Mouse (Mus musculus) kidney, embryonic 15.5 days (tissue): Measurements from ENCODE around the gene Coq8b. TPM values are rescaled to one million over a fixed set of nuclear protein-coding genes. Genes with fewer than 3 reads are reported as not detected.

Source experiments
- ATAC-seq: fragments of 200-750 bp; cut with Nextera tagmentation; replicated peaks from 2 replicates; pipeline ENCODE4 v1.8.0; 2017; ENCODE audit warnings: moderate TSS enrichment; ENCODE audit not compliant: low FRiP score
- H3K27ac ChIP-seq: fragments of 300-500 bp; sonication (generic); 2 replicates; pipeline ENCODE4 v1.5.1; 2015; ENCODE audit warnings: mild to moderate bottlenecking, inconsistent platforms
- H3K27me3 ChIP-seq: fragments of 300-500 bp; sonication (generic); 2 replicates; pipeline ENCODE4 v1.6.1; 2015; ENCODE audit warnings: inconsistent platforms
- H3K36me3 ChIP-seq: fragments of 300-500 bp; sonication (generic); 2 replicates; pipeline ENCODE4 v1.6.1; 2015; ENCODE audit warnings: inconsistent platforms
- H3K4me1 ChIP-seq: fragments of 300-500 bp; sonication (generic); 2 replicates; pipeline ENCODE4 v1.6.1; 2015; ENCODE audit warnings: inconsistent platforms
- H3K4me2 ChIP-seq: fragments of 300-500 bp; sonication (generic); 2 replicates; pipeline ENCODE4 v1.6.1; 2015; ENCODE audit warnings: moderate library complexity, mild to moderate bottlenecking, inconsistent platforms
- H3K4me3 ChIP-seq: fragments of 300-500 bp; sonication (generic); replicated peaks from 2 replicates; pipeline ENCODE4 v1.5.1; 2015; ENCODE audit warnings: mild to moderate bottlenecking, inconsistent platforms
- H3K9ac ChIP-seq: fragments of 300-500 bp; sonication (generic); 2 replicates; pipeline ENCODE4 v1.6.1; 2015; ENCODE audit warnings: mild to moderate bottlenecking, inconsistent platforms
- H3K9me3 ChIP-seq: fragments of 300-500 bp; sonication (generic); replicated peaks from 2 replicates; pipeline ENCODE4 v1.6.1; 2016; ENCODE audit warnings: inconsistent platforms
- WGBS: fragments of 180-500 bp; shearing (Covaris S2); methylation state at CpG from one replicate; pipeline ENCODE4 v1.1.7; 2015; ENCODE audit warnings: mixed read lengths; 5-methylcytosine and 5-hydroxymethylcytosine counted together
- polyA plus RNA-seq: library from polyadenylated mRNA; unstranded; fragments of >200 nt; fragmentation: Nextera tagmentation; extraction: Ambion mirVana; gene quantifications from 2 replicates; pipeline ENCODE4 v1.2.1, GENCODE M21; 2015

Coq8b gene
- polyA plus RNA-seq, 1 experiment from 2014 or later: 23.1 TPM

GRCm38 (mm10) chr7:27257852-27258204 lies 25.0 kb downstream of the Coq8b start:
- Histone ChIP-seq H3K9ac (no peak overlapping the region; the same call in 1 of the 2 replicates), H3K36me3 (peaks cover 17% of the 10 kb centered on the region), H3K9me3 (no peaks in the 10 kb centered on the region), H3K4me3 (peak overlapping the region; percentile 84), H3K27ac (0 out of 2 replicates have a peak overlapping the region, but pooled peaks have one; percentile 56), H3K4me2 (peak overlapping the region; percentile 92), H3K27me3 (no peaks in the 10 kb centered on the region), H3K4me1 (peaks cover 39% of the 10 kb centered on the region)
- ATAC-seq: 0 out of 2 replicates have a peak, but pooled peaks have one; percentile 1
- WGBS: 9% methylated on average over 5 of the region's 6 CpGs

GRCm38 (mm10) chr7:27258205-27258899 lies 25.5 kb downstream of the Coq8b start, which contains the start of gene Numbl:
TSS of gene Numbl (plus strand) at chr7:27258433.
- H3K27ac ChIP-seq: peak within 1 kb of the TSS; percentile 67
- peak within 1 kb of the TSS; percentile 79 for H3K9ac ChIP-seq
- H3K4me3 ChIP-seq: peak within 1 kb of the TSS; percentile 84
- peaks cover 20% of the 10 kb centered on the region for H3K36me3 ChIP-seq
- peak; percentile 88 for ATAC-seq
- WGBS: under 1% methylated on average over 47 of the region's 47 CpGs
- H3K27me3 ChIP-seq: no peaks in the 10 kb centered on the region
- peaks cover 39% of the 10 kb centered on the region for H3K4me1 ChIP-seq
- no peaks in the 10 kb centered on the region for H3K9me3 ChIP-seq
- H3K4me2 ChIP-seq: peak within 1 kb of the TSS; percentile 92

- peak overlapping the region; percentile 79 for H3K9ac ChIP-seq
- no peaks in the 10 kb centered on the region for H3K9me3 ChIP-seq
- peak overlapping the region; percentile 84 for H3K4me3 ChIP-seq
- 7% methylated on average over 9 of the region's 9 CpGs for WGBS
- H3K27ac ChIP-seq: peak overlapping the region; percentile 67
- 0 out of 2 replicates have a peak, but pooled peaks have one; percentile 7 for ATAC-seq
- H3K4me1 ChIP-seq: peaks cover 39% of the 10 kb centered on the region
- peak overlapping the region; percentile 92 for H3K4me2 ChIP-seq
- no peaks in the 10 kb centered on the region for H3K27me3 ChIP-seq
- peaks cover 23% of the 10 kb centered on the region for H3K36me3 ChIP-seq
Measured at GRCm38 (mm10) chr7:27259271-27259721, 26.5 kb downstream of the Coq8b start.

- 40% methylated on average over 5 of the region's 5 CpGs for WGBS
- H3K27ac ChIP-seq: 0 out of 2 replicates have a peak overlapping the region, but pooled peaks have one; percentile 67
Measured at GRCm38 (mm10) chr7:27259771-27260170, 26.9 kb downstream of the Coq8b start.

GRCm38 (mm10) chr7:27260856-27261255 lies 28.0 kb downstream of the Coq8b start:
- no peak overlapping the region for H3K27ac ChIP-seq
- H3K36me3 ChIP-seq: peaks cover 32% of the 10 kb centered on the region
- H3K27me3 ChIP-seq: no peaks in the 10 kb centered on the region
- peaks cover 39% of the 10 kb centered on the region for H3K4me1 ChIP-seq
- no peak overlapping the region for H3K4me3 ChIP-seq
- ATAC-seq: no peak
- no peak overlapping the region for H3K4me2 ChIP-seq
- 73% methylated on average over 7 of the region's 7 CpGs for WGBS
- no peak overlapping the region for H3K9ac ChIP-seq
- no peaks in the 10 kb centered on the region for H3K9me3 ChIP-seq

More at GRCm38 (mm10) chr7:27259771-27260170, 26.9 kb downstream of the Coq8b start:
- no peaks in the 10 kb centered on the region for H3K9me3 ChIP-seq
- peaks cover 39% of the 10 kb centered on the region for H3K4me1 ChIP-seq
- no peaks in the 10 kb centered on the region for H3K27me3 ChIP-seq
- H3K4me3 ChIP-seq: peak overlapping the region; percentile 84
- H3K4me2 ChIP-seq: peak overlapping the region; percentile 92
- H3K36me3 ChIP-seq: peaks cover 26% of the 10 kb centered on the region
- peak overlapping the region; percentile 79 for H3K9ac ChIP-seq
- ATAC-seq: 0 out of 2 replicates have a peak, but pooled peaks have one; percentile 0

- H3K4me2 ChIP-seq: no peak overlapping the region
- ATAC-seq: no peak
- WGBS: 75% methylated on average over 6 of the region's 6 CpGs
- no peak overlapping the region for H3K27ac ChIP-seq
- H3K4me3 ChIP-seq: no peak overlapping the region
- no peak overlapping the region for H3K9ac ChIP-seq
- H3K9me3 ChIP-seq: no peaks in the 10 kb centered on the region
- peaks cover 40% of the 10 kb centered on the region for H3K36me3 ChIP-seq
- peaks cover 37% of the 10 kb centered on the region for H3K4me1 ChIP-seq
- no peaks in the 10 kb centered on the region for H3K27me3 ChIP-seq
Measured at GRCm38 (mm10) chr7:27261888-27262287, 29.1 kb downstream of the Coq8b start.

GRCm38 (mm10) chr7:27264761-27265160 lies 31.9 kb downstream of the Coq8b start:
- 90% methylated on average over 12 of the region's 12 CpGs for WGBS
- H3K9ac ChIP-seq: no peak overlapping the region

GRCm38 (mm10) chr7:27266515-27267128 lies 33.8 kb downstream of the Coq8b start:
- H3K4me1 ChIP-seq: 0 out of 2 replicates have a peak, but pooled peaks cover 4% of the 10 kb centered on the region
- no peaks in the 10 kb centered on the region for H3K9me3 ChIP-seq
- no peak overlapping the region for H3K4me3 ChIP-seq
- no peak overlapping the region for H3K9ac ChIP-seq
- H3K36me3 ChIP-seq: peaks cover 82% of the 10 kb centered on the region
- peak; percentile 23; the same call in 1 of the 2 replicates for ATAC-seq
- 73% methylated on average over 20 of the region's 20 CpGs for WGBS
- H3K27ac ChIP-seq: no peak overlapping the region
- no peaks in the 10 kb centered on the region for H3K27me3 ChIP-seq
- no peak overlapping the region for H3K4me2 ChIP-seq

More at GRCm38 (mm10) chr7:27264761-27265160, 31.9 kb downstream of the Coq8b start:
- Histone ChIP-seq H3K4me2 (no peak overlapping the region), H3K36me3 (peaks cover 65% of the 10 kb centered on the region), H3K27me3 (no peaks in the 10 kb centered on the region), H3K4me3 (no peak overlapping the region), H3K4me1 (peaks cover 16% of the 10 kb centered on the region), H3K9me3 (no peaks in the 10 kb centered on the region), H3K27ac (no peak overlapping the region)
- ATAC-seq: no peak

- Histone ChIP-seq H3K9me3 (no peaks in the 10 kb centered on the region), H3K4me3 (no peak overlapping the region), H3K36me3 (peaks cover 84% of the 10 kb centered on the region), H3K4me1 (no peaks in the 10 kb centered on the region), H3K9ac (no peak overlapping the region), H3K4me2 (no peak overlapping the region), H3K27me3 (no peaks in the 10 kb centered on the region), H3K27ac (no peak overlapping the region)
- 88% methylated on average over 8 of the region's 8 CpGs for WGBS
- no peak for ATAC-seq
Measured at GRCm38 (mm10) chr7:27271423-27271822, 38.6 kb downstream of the Coq8b start.

- peaks cover 88% of the 10 kb centered on the region for H3K36me3 ChIP-seq
- no peaks in the 10 kb centered on the region for H3K27me3 ChIP-seq
- H3K9ac ChIP-seq: no peak overlapping the region
- no peak overlapping the region for H3K27ac ChIP-seq
- H3K4me2 ChIP-seq: peak overlapping the region; percentile 36; the same call in 1 of the 2 replicates
- no peak overlapping the region for H3K4me3 ChIP-seq
- H3K9me3 ChIP-seq: no peaks in the 10 kb centered on the region
- WGBS: 56% methylated on average over 32 of the region's 32 CpGs
- H3K4me1 ChIP-seq: no peaks in the 10 kb centered on the region
- ATAC-seq: no peak
Measured at GRCm38 (mm10) chr7:27273739-27274351, 41.0 kb downstream of the Coq8b start.

GRCm38 (mm10) chr7:27274916-27275315 lies 42.1 kb downstream of the Coq8b start:
- Histone ChIP-seq H3K36me3 (peaks cover 87% of the 10 kb centered on the region), H3K4me3 (no peak overlapping the region), H3K27ac (no peak overlapping the region), H3K4me1 (no peaks in the 10 kb centered on the region), H3K9ac (no peak overlapping the region), H3K9me3 (no peaks in the 10 kb centered on the region), H3K4me2 (no peak overlapping the region), H3K27me3 (no peaks in the 10 kb centered on the region)
- no peak for ATAC-seq
- WGBS: 84% methylated on average over 4 of the region's 4 CpGs

- Histone ChIP-seq H3K4me3 (no peak overlapping the region), H3K9me3 (no peaks in the 10 kb centered on the region), H3K27ac (no peak overlapping the region), H3K9ac (no peak overlapping the region), H3K4me1 (peaks cover 7% of the 10 kb centered on the region; the same call in 1 of the 2 replicates), H3K27me3 (no peaks in the 10 kb centered on the region), H3K4me2 (no peak overlapping the region), H3K36me3 (peaks cover 86% of the 10 kb centered on the region)
- 64% methylated on average over 7 of the region's 7 CpGs for WGBS
- ATAC-seq: peak; percentile 47; the same call in 1 of the 2 replicates
Measured at GRCm38 (mm10) chr7:27276021-27276420, 43.2 kb downstream of the Coq8b start.
